Mouse (Mus musculus): ENCODE measurements around the gene Tmem72.

- TF ChIP-seq CTCF (IDR thresholded peaks at IDR 0.05; ENCODE audit: borderline replicate concordance, control insufficient read depth, extremely low read depth, insufficient read depth, low read length, poor library complexity) (no peak), POLR2A (IDR thresholded peaks at IDR 0.05; ENCODE audit: control insufficient read depth, extremely low read depth, insufficient read depth, low read length, poor library complexity) (no peak)
These were observed 21.3 kb upstream of the Tmem72 start for GRCm38 (mm10) chr6:116738046-116738445.
